8 mouse cellular contexts compared by ENCODE assay signal in genomic region chr10:80578911-80579310, GRCm38 (mm10). TPM values are rescaled to one million over a fixed set of nuclear protein-coding genes. Genes with fewer than 3 reads are reported as not detected.
DNase-seq lines count a peak whose midpoint lies in the region; ATAC-seq and TF ChIP-seq lines count a peak whose summit lies in the region.

No protein-coding gene starts in this region.

- H3K4me2 ChIP-seq in forebrain, embryonic 13.5 days: peak overlapping the region; percentile 87
- H3K4me2 ChIP-seq in intestine, embryonic 15.5 days (replicated peaks): peak overlapping the region; percentile 94
- H3K4me2 ChIP-seq in liver, postnatal 0 days (ENCODE audit: low read depth, low read length): peak overlapping the region; percentile 99
- H3K4me2 ChIP-seq in neural tube, embryonic 15.5 days: peak overlapping the region; percentile 92

- no peak overlapping the region for H3K4me3 ChIP-seq in forebrain, embryonic 13.5 days
- H3K4me3 ChIP-seq in intestine, embryonic 15.5 days (replicated peaks): peak overlapping the region; percentile 89; the same call in 1 of the 2 replicates
- peak overlapping the region; percentile 86 for H3K4me3 ChIP-seq in liver, postnatal 0 days (ENCODE audit: low read depth, low read length)
- 0 out of 2 replicates have a peak overlapping the region, but pooled peaks have one; percentile 6 for H3K4me3 ChIP-seq in neural tube, embryonic 15.5 days (replicated peaks)

- no peaks in the 10 kb centered on the region for H3K9me3 ChIP-seq in forebrain, embryonic 13.5 days (replicated peaks)
- no peaks in the 10 kb centered on the region for H3K9me3 ChIP-seq in intestine, embryonic 15.5 days
- H3K9me3 ChIP-seq in liver, postnatal 0 days (ENCODE audit: low read length): no peaks in the 10 kb centered on the region
- H3K9me3 ChIP-seq in neural tube, embryonic 15.5 days (replicated peaks): no peaks in the 10 kb centered on the region

- H3K27ac ChIP-seq in forebrain, embryonic 13.5 days: no peak overlapping the region
- peak overlapping the region; percentile 93 for H3K27ac ChIP-seq in intestine, embryonic 15.5 days
- H3K27ac ChIP-seq in liver, postnatal 0 days (ENCODE audit: low read depth): peak overlapping the region; percentile 85
- H3K27ac ChIP-seq in neural tube, embryonic 15.5 days (replicated peaks): no peak overlapping the region

- no peak overlapping the region for H3K9ac ChIP-seq in forebrain, embryonic 13.5 days
- H3K9ac ChIP-seq in intestine, embryonic 15.5 days: peak overlapping the region; percentile 61; the same call in 1 of the 2 replicates
- H3K9ac ChIP-seq in liver, postnatal 0 days (replicated peaks): peak overlapping the region; percentile 54
- H3K9ac ChIP-seq in neural tube, embryonic 15.5 days (replicated peaks): no peak overlapping the region

- peaks cover 38% of the 10 kb centered on the region for H3K4me1 ChIP-seq in forebrain, embryonic 13.5 days
- peaks cover 32% of the 10 kb centered on the region for H3K4me1 ChIP-seq in intestine, embryonic 15.5 days (replicated peaks)
- peaks cover 49% of the 10 kb centered on the region for H3K4me1 ChIP-seq in liver, postnatal 0 days (ENCODE audit: insufficient read depth)
- peaks cover 39% of the 10 kb centered on the region for H3K4me1 ChIP-seq in neural tube, embryonic 15.5 days

- ATAC-seq in forebrain, embryonic 13.5 days: no peak
- ATAC-seq in intestine, embryonic 15.5 days: 0 out of 2 replicates have a peak, but pooled peaks have one; percentile 30
- peak; percentile 40 for ATAC-seq in liver, postnatal 0 days
- ATAC-seq in neural tube, embryonic 15.5 days (ENCODE audit: low FRiP score): no peak

- no peaks in the 10 kb centered on the region for H3K27me3 ChIP-seq in forebrain, embryonic 13.5 days
- H3K27me3 ChIP-seq in intestine, embryonic 15.5 days (replicated peaks): no peaks in the 10 kb centered on the region
- H3K27me3 ChIP-seq in liver, postnatal 0 days (ENCODE audit: insufficient read depth, low read length): no peaks in the 10 kb centered on the region
- no peaks in the 10 kb centered on the region for H3K27me3 ChIP-seq in neural tube, embryonic 15.5 days (replicated peaks)

- no peak for TF ChIP-seq EP300 in liver, postnatal 0 days (IDR thresholded peaks at IDR 0.05; ENCODE audit: low read depth)

- DNase-seq in urinary bladder, postnatal 25 days (ENCODE audit: low spot score): peak; percentile 51
- DNase-seq in urinary bladder, adult 2 months (ENCODE audit: low spot score): no peak
- DNase-seq in brain, adult 2 months (ENCODE audit: low read depth, low spot score): peak; percentile 86
- peak; percentile 82 for DNase-seq in liver, postnatal 0 days
- DNase-seq in yolk sac, embryonic 10.5 days (ENCODE audit: low spot score): peak; percentile 48

- TF ChIP-seq CTCF in liver, postnatal 0 days (IDR thresholded peaks at IDR 0.05; ENCODE audit: low read depth): peak; percentile 93

- peaks cover 9% of the 10 kb centered on the region for H3K36me3 ChIP-seq in forebrain, embryonic 13.5 days (ENCODE audit: poor library complexity, severe bottlenecking)
- H3K36me3 ChIP-seq in intestine, embryonic 15.5 days: peaks cover 9% of the 10 kb centered on the region; the same call in 1 of the 2 replicates
- peaks cover 6% of the 10 kb centered on the region; the same call in 1 of the 2 replicates for H3K36me3 ChIP-seq in liver, postnatal 0 days (replicated peaks; ENCODE audit: insufficient read depth, low read length)
- H3K36me3 ChIP-seq in neural tube, embryonic 15.5 days: peaks cover 8% of the 10 kb centered on the region

- WGBS in forebrain, embryonic 13.5 days: 8% methylated on average over 8 of the region's 8 CpGs
- WGBS in intestine, embryonic 15.5 days: 9% methylated on average over 8 of the region's 8 CpGs
- 12% methylated on average over 8 of the region's 8 CpGs for WGBS in liver, postnatal 0 days (ENCODE audit: insufficient replicate concordance)
- WGBS in neural tube, embryonic 15.5 days: 5% methylated on average over 8 of the region's 8 CpGs

RNA-seq across cellular contexts. Expression of gene Klf16, which starts 1.8 kb away (rescaled TPM):
- polyA plus RNA-seq in urinary bladder, adult 2 months (2012; rRNA removed): 11.5 and 11.8 TPM in 2 replicates
- 6.6 and 7.5 TPM in 2 replicates for polyA plus RNA-seq in forebrain, embryonic 13.5 days (2015; fragmentation: Nextera tagmentation; extraction: Ambion mirVana)
- 8.3 TPM in 2 replicates for polyA plus RNA-seq in intestine, embryonic 15.5 days (2015; fragmentation: Nextera tagmentation; extraction: Ambion mirVana)
- 6.1 and 6.5 TPM in 2 replicates for polyA plus RNA-seq in liver, postnatal 0 days (2015; fragmentation: Nextera tagmentation; extraction: Ambion mirVana)
- 6.5 TPM in 2 replicates for polyA plus RNA-seq in neural tube, embryonic 15.5 days (2015; fragmentation: Nextera tagmentation; extraction: Ambion mirVana)

RNA-seq across cellular contexts. Expression of gene Abhd17a, which starts 11.2 kb away (rescaled TPM):
- polyA plus RNA-seq in urinary bladder, adult 2 months (2012; rRNA removed): 66.0 and 67.1 TPM in 2 replicates
- 72.3 and 74.9 TPM in 2 replicates for polyA plus RNA-seq in forebrain, embryonic 13.5 days (2015; fragmentation: Nextera tagmentation; extraction: Ambion mirVana)
- 95.7 and 101 TPM in 2 replicates for polyA plus RNA-seq in intestine, embryonic 15.5 days (2015; fragmentation: Nextera tagmentation; extraction: Ambion mirVana)
- polyA plus RNA-seq in liver, postnatal 0 days (2015; fragmentation: Nextera tagmentation; extraction: Ambion mirVana): 50.2 and 59.3 TPM in 2 replicates
- 148 and 152 TPM in 2 replicates for polyA plus RNA-seq in neural tube, embryonic 15.5 days (2015; fragmentation: Nextera tagmentation; extraction: Ambion mirVana)

RNA-seq across cellular contexts. Expression of gene Rexo1, which starts 17.6 kb away (rescaled TPM):
- 21.2 and 26.6 TPM in 2 replicates for polyA plus RNA-seq in urinary bladder, adult 2 months (2012; rRNA removed)
- polyA plus RNA-seq in forebrain, embryonic 13.5 days (2015; fragmentation: Nextera tagmentation; extraction: Ambion mirVana): 27.5 and 30.8 TPM in 2 replicates
- 23.6 and 25.0 TPM in 2 replicates for polyA plus RNA-seq in intestine, embryonic 15.5 days (2015; fragmentation: Nextera tagmentation; extraction: Ambion mirVana)
- polyA plus RNA-seq in liver, postnatal 0 days (2015; fragmentation: Nextera tagmentation; extraction: Ambion mirVana): 7.4 and 8.1 TPM in 2 replicates
- 29.5 TPM in 2 replicates for polyA plus RNA-seq in neural tube, embryonic 15.5 days (2015; fragmentation: Nextera tagmentation; extraction: Ambion mirVana)

RNA-seq across cellular contexts. Expression of gene Scamp4, which starts 23.8 kb away (rescaled TPM):
- polyA plus RNA-seq in urinary bladder, adult 2 months (2012; rRNA removed): 40.3 and 46.2 TPM in 2 replicates
- 56.7 and 69.6 TPM in 2 replicates for polyA plus RNA-seq in forebrain, embryonic 13.5 days (2015; fragmentation: Nextera tagmentation; extraction: Ambion mirVana)
- 105 and 114 TPM in 2 replicates for polyA plus RNA-seq in intestine, embryonic 15.5 days (2015; fragmentation: Nextera tagmentation; extraction: Ambion mirVana)
- polyA plus RNA-seq in liver, postnatal 0 days (2015; fragmentation: Nextera tagmentation; extraction: Ambion mirVana): 27.5 and 29.2 TPM in 2 replicates
- polyA plus RNA-seq in neural tube, embryonic 15.5 days (2015; fragmentation: Nextera tagmentation; extraction: Ambion mirVana): 68.2 and 79.8 TPM in 2 replicates

RNA-seq across cellular contexts. Expression of gene Adat3, which starts 23.8 kb away (rescaled TPM):
- polyA plus RNA-seq in urinary bladder, adult 2 months (2012; rRNA removed): 3.8 and 4.3 TPM in 2 replicates
- polyA plus RNA-seq in forebrain, embryonic 13.5 days (2015; fragmentation: Nextera tagmentation; extraction: Ambion mirVana): 4.8 and 6.7 TPM in 2 replicates
- 6.4 and 6.6 TPM in 2 replicates for polyA plus RNA-seq in intestine, embryonic 15.5 days (2015; fragmentation: Nextera tagmentation; extraction: Ambion mirVana)
- polyA plus RNA-seq in liver, postnatal 0 days (2015; fragmentation: Nextera tagmentation; extraction: Ambion mirVana): 2.1 and 2.6 TPM in 2 replicates
- 5.0 and 7.0 TPM in 2 replicates for polyA plus RNA-seq in neural tube, embryonic 15.5 days (2015; fragmentation: Nextera tagmentation; extraction: Ambion mirVana)

Comparison
In these comparisons a context has a peak if more than half of its experiments do, and no peak if none do; other contexts are left out.
1. ATAC-seq: peak in intestine, embryonic 15.5 days (single experiment) and liver, postnatal 0 days (single experiment); none in forebrain, embryonic 13.5 days (single experiment) and neural tube, embryonic 15.5 days (single experiment).
2. H3K27ac ChIP-seq: peak in intestine, embryonic 15.5 days (single experiment) and liver, postnatal 0 days (single experiment); none in forebrain, embryonic 13.5 days (single experiment) and neural tube, embryonic 15.5 days (single experiment).
3. H3K9ac ChIP-seq: peak in intestine, embryonic 15.5 days (single experiment) and liver, postnatal 0 days (single experiment); none in forebrain, embryonic 13.5 days (single experiment) and neural tube, embryonic 15.5 days (single experiment).
4. Peak in every context shown above with its lines, with median percentiles within 50 percentile points of each other: H3K4me2 ChIP-seq.